Mouse (Mus musculus): ENCODE results near the gene Cmip.

DNA sequence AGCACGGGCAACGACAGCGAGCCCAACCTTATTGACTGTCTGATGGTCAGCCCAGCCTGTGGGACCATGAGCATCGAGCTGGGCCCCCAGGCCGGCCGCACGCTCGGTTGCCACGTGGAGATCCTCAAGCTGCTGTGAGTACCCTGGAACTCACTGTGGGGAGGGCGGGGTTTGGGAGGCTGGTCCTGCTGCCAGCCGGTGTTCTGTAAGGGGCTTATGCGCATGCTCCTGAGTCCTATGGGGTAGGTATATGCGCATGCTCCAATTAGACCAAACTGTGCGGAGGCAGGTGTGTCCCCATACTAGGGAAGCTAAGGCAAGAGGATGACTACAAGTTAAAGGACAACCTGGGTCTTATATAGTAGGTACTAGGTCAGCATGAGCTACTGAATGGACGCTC lies 179.9 kb downstream of the Cmip start:
- TF ChIP-seq CTCF (IDR thresholded peaks at IDR 0.05; ENCODE audit: control insufficient read depth, insufficient read depth, insufficient read length) (no peak), MAX (IDR thresholded peaks at IDR 0.05) (no peak), USF1 (IDR thresholded peaks at IDR 0.05; ENCODE audit: low read depth) (no peak), MYOG (IDR thresholded peaks at IDR 0.05; ENCODE audit: control insufficient read depth, extremely low read depth, insufficient read length) (no peak), FOSL1 (IDR thresholded peaks at IDR 0.05; ENCODE audit: insufficient read depth, low read length, poor library complexity, severe bottlenecking) (no peak), MYOD1 (IDR thresholded peaks at IDR 0.05; ENCODE audit: control insufficient read depth, insufficient read length, low read depth) (no peak), CEBPB (IDR thresholded peaks at IDR 0.05; ENCODE audit: low read depth) (no peak)

Measured in C2C12 (cell line).